Mouse (Mus musculus): Measurements from ENCODE around the gene Rxfp4.
"Not testable (repeated sequence)": the region's sequence is repeated elsewhere in the genome, so short reads cannot be mapped to it uniquely, and the experiment has no call there.

Gene Rxfp4

GRCm38 (mm10) chr3:88609066-88609465 is 43.9 kb downstream of the Rxfp4 start:
- no peak for DNase-seq (ENCODE audit: low spot score)

- no peak for DNase-seq (ENCODE audit: low spot score)
These were observed 45.2 kb downstream of the Rxfp4 start for GRCm38 (mm10) chr3:88607758-88608138.

DNA sequence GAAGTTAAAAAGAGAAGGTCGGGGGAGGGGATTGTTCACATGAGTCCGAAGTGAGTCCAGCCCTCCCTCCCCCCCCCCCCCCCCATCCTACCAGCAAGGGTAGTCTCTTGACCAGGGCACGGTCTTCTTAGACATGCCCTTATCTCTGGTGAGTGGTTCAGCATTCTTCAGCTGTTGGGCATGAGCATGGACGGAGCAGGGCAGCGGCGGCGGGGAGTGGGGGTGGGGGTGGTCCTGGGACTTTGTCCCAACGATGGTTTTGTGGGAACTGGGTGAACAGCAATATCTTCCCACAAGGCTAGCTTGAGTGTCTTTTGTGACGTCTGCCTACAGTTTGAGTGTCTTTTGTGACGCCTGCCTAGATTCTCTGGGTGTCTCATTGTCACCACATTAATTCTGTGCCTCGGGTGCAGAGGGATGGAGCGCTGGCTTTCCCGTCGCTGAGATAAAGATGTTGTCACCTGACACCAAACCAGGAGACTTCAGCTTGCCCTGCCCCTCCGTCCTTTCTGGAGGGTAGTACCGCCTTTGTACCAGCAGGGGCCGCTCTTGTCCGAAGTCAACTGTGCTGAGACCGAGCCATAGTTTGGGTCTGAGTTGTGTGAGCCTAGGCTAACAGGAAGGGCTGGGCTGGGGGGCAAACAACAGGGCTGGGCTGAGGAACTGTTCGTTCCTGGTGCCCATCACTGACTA is 45.7 kb downstream of the Rxfp4 start:
- peak; percentile 78 for DNase-seq (ENCODE audit: low spot score)

- DNase-seq (ENCODE audit: low spot score) = not testable (repeated sequence)
These were observed 47.3 kb downstream of the Rxfp4 start, which contains the start of gene Arhgef2 for GRCm38 (mm10) chr3:88605666-88606065. Gene Arhgef2, plus strand, starts transcription at chr3:88605966.

DNA sequence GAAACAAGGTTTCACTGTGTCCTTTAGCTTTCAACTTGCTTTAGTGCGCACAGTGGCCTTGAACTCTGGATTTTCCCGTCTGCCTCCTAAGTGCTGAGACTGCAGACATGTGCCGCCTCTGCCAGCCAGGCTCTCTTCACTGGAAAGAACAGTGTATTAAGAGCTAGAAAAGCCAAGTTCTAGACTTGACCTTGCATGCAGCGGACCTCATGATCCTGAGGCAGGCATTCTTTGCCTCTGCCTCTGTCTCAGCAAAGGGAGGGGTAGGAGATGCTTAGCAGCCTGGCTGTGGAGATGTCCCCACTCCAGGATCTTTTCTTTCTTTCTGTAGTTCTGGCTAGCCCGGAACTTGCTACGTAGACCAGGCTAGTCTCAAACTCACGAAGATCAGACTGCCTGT is 48.1 kb downstream of the Rxfp4 start:
- no peak for DNase-seq (ENCODE audit: low spot score)

- DNase-seq (ENCODE audit: low spot score) = peak; percentile 55
These were observed 49.2 kb downstream of the Rxfp4 start for GRCm38 (mm10) chr3:88603714-88604161.

DNA sequence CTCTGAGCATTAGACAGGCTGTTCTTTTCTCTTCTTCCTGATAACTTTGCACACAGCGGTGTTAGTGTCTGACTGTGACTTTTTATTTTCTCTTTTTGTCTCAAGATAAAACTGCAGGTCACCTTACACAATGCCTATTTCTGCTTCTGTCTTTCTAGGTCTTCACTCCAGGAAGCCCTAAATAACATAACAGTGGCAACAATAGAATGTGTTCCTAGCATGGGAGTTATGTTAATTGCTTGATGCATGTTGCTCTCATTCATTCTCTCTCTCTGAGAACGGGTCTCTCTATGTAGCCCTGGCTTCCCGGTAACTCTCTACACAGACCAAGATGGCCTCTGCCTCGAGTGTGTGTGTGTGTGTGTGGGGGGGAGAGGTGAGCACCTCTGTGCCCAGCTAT is 50.5 kb downstream of the Rxfp4 start:
- no peak for DNase-seq (ENCODE audit: low spot score)

All from spleen, adult 12 weeks (tissue).